In genomic region chr17:26594958-26595357, GRCm38 (mm10) we compare ENCODE assay signal across 9 mouse cellular contexts. TPM values are rescaled to one million over a fixed set of nuclear protein-coding genes. Genes with fewer than 3 reads are reported as not detected.
DNase-seq lines count a peak whose midpoint lies in the region; ATAC-seq and TF ChIP-seq lines count a peak whose summit lies in the region.
"Had no signal": no experiment of that assay in that cellular context is flagged by ENCODE, and none has a peak within 500 bp of the region (broad histone marks: within the 10 kb centered on the region; RNA-seq: fewer than 3 reads in every experiment).

No protein-coding gene starts in this region.

- H3K9ac ChIP-seq in kidney, embryonic 15.5 days, result no peak overlapping the region
- no peak overlapping the region for H3K9ac ChIP-seq in liver, embryonic 15.5 days

- peak overlapping the region; percentile 81 for H3K27ac ChIP-seq in kidney, embryonic 15.5 days
- peak overlapping the region; percentile 60 for H3K27ac ChIP-seq in cortical plate, adult 2 months (ENCODE audit: insufficient read depth, low read length)
- H3K27ac ChIP-seq in liver, embryonic 15.5 days (replicated peaks), result peak overlapping the region; percentile 24; the same call in 1 of the 2 replicates

- no peak overlapping the region for H3K4me2 ChIP-seq in kidney, embryonic 15.5 days
- H3K4me2 ChIP-seq in liver, embryonic 15.5 days, result no peak overlapping the region

- H3K4me3 ChIP-seq in kidney, embryonic 15.5 days (replicated peaks), result no peak overlapping the region
- H3K4me3 ChIP-seq in E14TG2a.4 (replicated peaks; ENCODE audit: low read length), result peak overlapping the region; percentile 32; the same call in 1 of the 2 replicates
- no peak overlapping the region for H3K4me3 ChIP-seq in cortical plate, adult 2 months (ENCODE audit: insufficient read depth, low read length)
- H3K4me3 ChIP-seq in liver, embryonic 15.5 days (replicated peaks), result no peak overlapping the region

- ATAC-seq in kidney, embryonic 15.5 days (replicated peaks; ENCODE audit: low FRiP score), result no peak
- ATAC-seq in liver, embryonic 15.5 days (ENCODE audit: insufficient read depth), result 0 out of 2 replicates have a peak, but pooled peaks have one; percentile 9

- TF ChIP-seq CTCF in E14TG2a.4 (conservative IDR thresholded peaks at IDR 0.05; ENCODE audit: low read length), result no peak
- TF ChIP-seq CTCF in cortical plate, adult 2 months (IDR thresholded peaks at IDR 0.05; ENCODE audit: extremely low read depth, insufficient read depth, low read length), result no peak

- no peaks in the 10 kb centered on the region for H3K9me3 ChIP-seq in kidney, embryonic 15.5 days (replicated peaks)
- H3K9me3 ChIP-seq in E14TG2a.4 (ENCODE audit: low read length), result no peaks in the 10 kb centered on the region
- no peaks in the 10 kb centered on the region for H3K9me3 ChIP-seq in liver, embryonic 15.5 days (replicated peaks)

- H3K4me1 ChIP-seq in kidney, embryonic 15.5 days, result peaks cover 41% of the 10 kb centered on the region
- peaks cover 79% of the 10 kb centered on the region for H3K4me1 ChIP-seq in E14TG2a.4 (replicated peaks; ENCODE audit: low read depth, low read length)
- peaks cover 9% of the 10 kb centered on the region for H3K4me1 ChIP-seq in cortical plate, adult 2 months (ENCODE audit: control insufficient read depth, insufficient read depth, low read length)
- H3K4me1 ChIP-seq in liver, embryonic 15.5 days (replicated peaks), result peaks cover 51% of the 10 kb centered on the region

- H3K36me3 ChIP-seq in kidney, embryonic 15.5 days, result peaks cover 12% of the 10 kb centered on the region
- H3K36me3 ChIP-seq in E14TG2a.4 (ENCODE audit: insufficient read depth, low read length), result peaks cover 47% of the 10 kb centered on the region
- H3K36me3 ChIP-seq in liver, embryonic 15.5 days (replicated peaks), result no peaks in the 10 kb centered on the region

- no peak for DNase-seq in kidney, adult 9 months
- DNase-seq in right cerebral cortex, postnatal 14 days, result no peak
- no peak for DNase-seq in adrenal gland, adult 18-20 months (ENCODE audit: low spot score in 2 of 2)
- DNase-seq in Muller cell, postnatal 12 days (ENCODE audit: inconsistent ontology term), result no peak
- DNase-seq: thymus, postnatal 25 days had no signal

- no peaks in the 10 kb centered on the region for H3K27me3 ChIP-seq in kidney, embryonic 15.5 days
- no peaks in the 10 kb centered on the region for H3K27me3 ChIP-seq in E14TG2a.4 (ENCODE audit: insufficient read depth, low read length)
- H3K27me3 ChIP-seq in liver, embryonic 15.5 days, result no peaks in the 10 kb centered on the region

- 82% methylated on average over 7 of the region's 7 CpGs for WGBS in kidney, embryonic 15.5 days
- WGBS in liver, embryonic 15.5 days (ENCODE audit: insufficient replicate concordance), result 38% methylated on average over 7 of the region's 7 CpGs

- no peak for TF ChIP-seq POLR2A in cortical plate, adult 2 months (IDR thresholded peaks at IDR 0.05; ENCODE audit: extremely low read depth, insufficient read depth, low read length)

RNA-seq across cellular contexts. Expression of gene Dusp1, which starts 33.0 kb away (rescaled TPM):
- polyA plus RNA-seq in kidney, embryonic 15.5 days (2015; fragmentation: Nextera tagmentation; extraction: Ambion mirVana), result 23.1 and 24.8 TPM in 2 replicates
- polyA plus RNA-seq in cortical plate, adult 2 months (2012; rRNA removed), result 51.0 and 71.1 TPM in 2 replicates
- polyA plus RNA-seq in liver, embryonic 15.5 days (2015; fragmentation: Nextera tagmentation; extraction: Ambion mirVana), result 29.6 and 31.2 TPM in 2 replicates
- 10 to 100 TPM; 48.7 to 56.1 TPM for total RNA-seq in adrenal gland, adult 18-20 months (2021)

RNA-seq across cellular contexts. Expression of gene Ergic1, which starts 33.7 kb away (rescaled TPM):
- polyA plus RNA-seq in kidney, embryonic 15.5 days (2015; fragmentation: Nextera tagmentation; extraction: Ambion mirVana), result 124 and 131 TPM in 2 replicates
- 140 and 143 TPM in 2 replicates for polyA plus RNA-seq in cortical plate, adult 2 months (2012; rRNA removed)
- polyA plus RNA-seq in liver, embryonic 15.5 days (2015; fragmentation: Nextera tagmentation; extraction: Ambion mirVana), result 33.8 and 35.7 TPM in 2 replicates
- 100 to 1,000 TPM; 159 to 166 TPM for total RNA-seq in adrenal gland, adult 18-20 months (2021)

Comparison
In these comparisons a context has a peak if more than half of its experiments do, and no peak if none do; other contexts are left out.
1. H3K27ac ChIP-seq: peak in every context shown above with its lines; median percentile 81 in kidney, embryonic 15.5 days; 60 in cortical plate, adult 2 months; 24 in liver, embryonic 15.5 days.